Mouse (Mus musculus): Measurements from ENCODE around the gene Rorc. TPM values are rescaled to one million over a fixed set of nuclear protein-coding genes. Genes with fewer than 3 reads are reported as not detected.
A peak's percentile ranks its signal among the peaks of the same experiment; 100 is the strongest.

Gene Rorc
- polyA plus RNA-seq, 1 experiment from 2014 or later = 0.38 TPM

DNA sequence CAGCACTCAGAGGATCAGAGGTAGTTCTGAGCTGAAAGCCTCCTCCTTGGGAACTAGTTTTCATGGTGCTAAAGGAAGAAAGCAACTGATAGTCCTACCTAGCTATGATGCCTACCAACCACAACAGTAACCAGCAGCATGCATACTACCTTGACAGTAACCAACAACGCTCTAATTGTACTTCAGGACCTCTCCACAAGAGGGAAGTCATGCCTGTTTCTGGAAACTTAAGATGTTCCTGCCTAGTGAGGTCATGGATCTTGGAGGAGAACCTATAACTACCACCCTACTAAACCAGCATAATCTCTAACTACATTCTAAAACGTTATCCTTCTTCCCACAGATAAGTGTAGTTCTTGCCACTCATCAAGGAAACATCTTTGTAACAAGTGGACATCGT lies 68.6 kb downstream of the Rorc start:
- H3K36me3 ChIP-seq (replicated peaks; ENCODE audit: control insufficient read depth, insufficient read depth, low read depth, low read length) = no peaks in the 10 kb centered on the region
- no peak overlapping the region for H3K27ac ChIP-seq (replicated peaks; ENCODE audit: low read depth, low read length)
- no peak overlapping the region for H3K4me3 ChIP-seq (ENCODE audit: low read depth, low read length)
- DNase-seq (ENCODE audit: low spot score) (no peak), ATAC-seq (replicated peaks; ENCODE audit: insufficient number of reproducible peaks, low FRiP score, low TSS enrichment, low read depth) (no peak)
- H3K27me3 ChIP-seq (ENCODE audit: control insufficient read depth, insufficient read depth, low read length) = no peaks in the 10 kb centered on the region
- H3K9ac ChIP-seq (replicated peaks; ENCODE audit: low read length) = no peak overlapping the region
- WGBS = 42% methylated on average over 3 of the region's 3 CpGs
- no peak overlapping the region for H3K4me2 ChIP-seq (ENCODE audit: low read depth, low read length)
- no peaks in the 10 kb centered on the region for H3K9me3 ChIP-seq (replicated peaks; ENCODE audit: control insufficient read depth, low read length)
- no peaks in the 10 kb centered on the region for H3K4me1 ChIP-seq (ENCODE audit: control insufficient read depth, insufficient read depth, low read length)

DNA sequence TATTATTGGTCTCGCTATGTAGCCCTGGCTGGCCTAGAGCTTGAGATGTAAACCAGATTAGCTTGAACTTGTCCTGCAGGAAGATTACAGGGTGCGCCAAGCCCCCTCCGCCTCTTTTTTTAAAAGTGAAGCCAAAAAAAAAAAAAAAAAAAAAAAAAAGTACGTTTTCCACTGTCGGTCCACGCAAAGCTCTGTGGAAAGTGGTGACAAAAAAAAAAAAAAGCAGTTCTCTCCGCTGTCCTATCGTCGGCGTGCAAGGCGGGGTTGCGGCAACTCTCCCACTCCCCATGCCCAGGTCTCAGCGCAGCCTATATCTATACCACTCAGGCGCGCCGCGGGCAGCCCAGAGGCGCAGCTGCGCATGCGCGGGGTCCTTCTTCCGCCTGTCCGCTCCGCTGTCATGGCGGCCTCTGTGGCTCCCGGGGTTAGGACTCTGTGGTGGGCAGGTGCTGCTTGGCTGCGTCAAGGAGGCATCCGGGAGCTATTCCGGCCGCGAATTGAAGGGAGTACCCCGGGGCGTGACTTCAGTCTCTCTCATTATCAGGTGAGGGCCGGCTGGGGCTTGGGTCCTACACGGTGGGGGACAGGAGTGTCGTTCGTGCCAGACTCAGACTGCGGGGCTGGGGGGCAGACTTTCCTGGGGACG lies 70.5 kb downstream of the Rorc start, which contains the start of gene Mrpl9:
Gene Mrpl9 (plus strand): TSS at position 368 of the 646 bp plus-strand sequence.
- no peaks in the 10 kb centered on the region for H3K27me3 ChIP-seq (ENCODE audit: control insufficient read depth, insufficient read depth, low read length)
- no peaks in the 10 kb centered on the region for H3K9me3 ChIP-seq (replicated peaks; ENCODE audit: control insufficient read depth, low read length)
- peak; percentile 96 for DNase-seq (ENCODE audit: low spot score)
- H3K9ac ChIP-seq (replicated peaks; ENCODE audit: low read length) = peak within 1 kb of the TSS; percentile 89
- peak; percentile 98 for ATAC-seq (replicated peaks; ENCODE audit: insufficient number of reproducible peaks, low FRiP score, low TSS enrichment, low read depth)
- H3K4me1 ChIP-seq (ENCODE audit: control insufficient read depth, insufficient read depth, low read length) = no peaks in the 10 kb centered on the region
- H3K4me2 ChIP-seq (ENCODE audit: low read depth, low read length) = peak within 1 kb of the TSS; percentile 83
- H3K4me3 ChIP-seq (ENCODE audit: low read depth, low read length) = peak within 1 kb of the TSS; percentile 91
- WGBS = under 1% methylated on average over 37 of the region's 39 CpGs
- H3K27ac ChIP-seq (replicated peaks; ENCODE audit: low read depth, low read length) = no peak within 1 kb of the TSS; the same call in 1 of the 2 replicates
- peaks cover 7% of the 10 kb centered on the region for H3K36me3 ChIP-seq (replicated peaks; ENCODE audit: control insufficient read depth, insufficient read depth, low read depth, low read length)

DNA sequence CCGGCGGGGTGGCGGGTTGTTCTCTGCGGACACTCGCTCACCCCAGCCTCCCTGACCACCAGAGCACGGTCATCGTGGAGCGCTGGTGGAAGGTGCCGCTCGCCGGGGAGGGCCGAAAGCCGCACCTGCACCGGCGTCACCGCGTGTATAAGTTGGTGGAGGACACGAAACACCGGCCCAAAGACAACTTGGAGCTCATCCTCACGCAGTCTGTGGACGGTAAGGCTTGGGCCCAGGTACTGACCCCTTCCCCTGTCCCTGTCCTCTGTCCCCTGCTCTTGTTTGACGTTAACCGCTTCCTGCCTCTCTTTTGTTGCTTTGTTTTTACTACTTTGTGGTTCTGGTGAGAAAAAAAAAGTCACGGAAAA lies 71.0 kb downstream of the Rorc start, which contains the start of gene Oaz3:
Gene Oaz3 (minus strand): TSS at position 319 of the 368 bp plus-strand sequence.
- no peaks in the 10 kb centered on the region for H3K4me1 ChIP-seq (ENCODE audit: control insufficient read depth, insufficient read depth, low read length)
- peak within 1 kb of the TSS; percentile 89 for H3K9ac ChIP-seq (replicated peaks; ENCODE audit: low read length)
- H3K4me2 ChIP-seq (ENCODE audit: low read depth, low read length) = peak within 1 kb of the TSS; percentile 83
- DNase-seq (ENCODE audit: low spot score) (no peak), ATAC-seq (replicated peaks; ENCODE audit: insufficient number of reproducible peaks, low FRiP score, low TSS enrichment, low read depth) (peak; percentile 45)
- no peak within 1 kb of the TSS; the same call in 1 of the 2 replicates for H3K27ac ChIP-seq (replicated peaks; ENCODE audit: low read depth, low read length)
- peak within 1 kb of the TSS; percentile 91 for H3K4me3 ChIP-seq (ENCODE audit: low read depth, low read length)
- peaks cover 8% of the 10 kb centered on the region for H3K36me3 ChIP-seq (replicated peaks; ENCODE audit: control insufficient read depth, insufficient read depth, low read depth, low read length)
- no peaks in the 10 kb centered on the region for H3K9me3 ChIP-seq (replicated peaks; ENCODE audit: control insufficient read depth, low read length)
- WGBS = 1% methylated on average over 24 of the region's 24 CpGs
- H3K27me3 ChIP-seq (ENCODE audit: control insufficient read depth, insufficient read depth, low read length) = no peaks in the 10 kb centered on the region

Other genes with a start within 250 kb of the Rorc start
- gene Gm10696, start 194.6 kb upstream of the Rorc start, polyA plus RNA-seq (2014; fragmentation: Nextera tagmentation; extraction: Ambion mirVana) = not detected in 2 replicates
- gene Gm5286, start 176.1 kb upstream of the Rorc start, polyA plus RNA-seq (2014; fragmentation: Nextera tagmentation; extraction: Ambion mirVana) = not detected in 2 replicates
- not detected in 2 replicates for gene Gm4778, start 108.8 kb upstream of the Rorc start, polyA plus RNA-seq (2014; fragmentation: Nextera tagmentation; extraction: Ambion mirVana)
- 9.6 and 13.3 TPM in 2 replicates for gene Them4, start 62.7 kb upstream of the Rorc start, polyA plus RNA-seq (2014; fragmentation: Nextera tagmentation; extraction: Ambion mirVana)
- gene Them5, start 30.7 kb upstream of the Rorc start, polyA plus RNA-seq (2014; fragmentation: Nextera tagmentation; extraction: Ambion mirVana) = 0.50 TPM in 1 of 2 replicates, not detected in the other
- 0.88 and 0.89 TPM in 2 replicates for gene C2cd4d, start 10.4 kb upstream of the Rorc start, polyA plus RNA-seq (2014; fragmentation: Nextera tagmentation; extraction: Ambion mirVana)
- gene Lingo4, start 25.7 kb downstream of the Rorc start, polyA plus RNA-seq (2014; fragmentation: Nextera tagmentation; extraction: Ambion mirVana) = 0.06 and 0.13 TPM in 2 replicates
- gene Tdrkh, start 40.5 kb downstream of the Rorc start, polyA plus RNA-seq (2014; fragmentation: Nextera tagmentation; extraction: Ambion mirVana) = 16.1 and 19.8 TPM in 2 replicates
- gene Mrpl9, start 70.5 kb downstream of the Rorc start, polyA plus RNA-seq (2014; fragmentation: Nextera tagmentation; extraction: Ambion mirVana) = 63.8 and 66.0 TPM in 2 replicates
- 0.14 TPM in 1 of 2 replicates, not detected in the other for gene Oaz3, start 71.1 kb downstream of the Rorc start, polyA plus RNA-seq (2014; fragmentation: Nextera tagmentation; extraction: Ambion mirVana)
- 29.2 and 32.8 TPM in 2 replicates for gene Celf3, start 105.5 kb downstream of the Rorc start, polyA plus RNA-seq (2014; fragmentation: Nextera tagmentation; extraction: Ambion mirVana)
- gene Riiad1, start 107.5 kb downstream of the Rorc start, polyA plus RNA-seq (2014; fragmentation: Nextera tagmentation; extraction: Ambion mirVana) = 3.0 and 3.4 TPM in 2 replicates
- gene Snx27, start 209.9 kb downstream of the Rorc start, polyA plus RNA-seq (2014; fragmentation: Nextera tagmentation; extraction: Ambion mirVana) = 39.3 and 41.6 TPM in 2 replicates

Measured in embryonic facial prominence, embryonic 11.5 days (tissue).